Comparison of ENCODE assay signal across 17 mouse cellular contexts in the genomic region with DNA sequence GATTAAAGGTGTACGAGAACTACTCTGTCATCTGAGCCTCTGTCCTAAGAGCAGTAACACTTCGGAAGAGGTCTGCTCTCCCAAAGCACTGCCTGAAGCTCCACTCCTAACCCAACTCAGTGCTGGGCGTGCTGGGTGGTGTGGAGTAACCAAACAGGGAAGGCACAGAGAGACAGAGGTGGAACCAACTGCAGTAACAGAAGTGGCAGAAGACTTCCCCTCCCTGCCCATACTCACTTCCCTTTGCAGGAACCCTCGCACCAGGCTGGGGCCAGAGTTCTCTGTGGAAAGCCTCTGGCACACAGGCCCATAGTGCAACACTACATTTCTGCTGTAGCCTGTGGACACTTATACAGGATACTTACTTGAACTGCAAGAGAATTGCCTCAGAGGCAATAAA.
DNase-seq lines count a peak whose midpoint lies in the region; ATAC-seq lines count a peak whose summit lies in the region.
"Had no signal": no experiment of that assay in that cellular context is flagged by ENCODE, and none has a peak within 500 bp of the region (broad histone marks: within the 10 kb centered on the region; RNA-seq: fewer than 3 reads in every experiment).

No protein-coding gene starts in this region.

- ATAC-seq in megakaryocyte, adult 5-6 weeks (ENCODE audit: poor library complexity, severe bottlenecking): peak; percentile 97
- ATAC-seq: activated CD4-positive, CD25-positive, alpha-beta regulatory T cell, adult 4 months; forebrain, embryonic 14.5 days; hindbrain, embryonic 16.5 days had no signal

- DNase-seq in heart, adult 11 months: peak; percentile 85
- no peak for DNase-seq in heart, postnatal 10 days
- peak; percentile 17 to 19 for DNase-seq in right cerebral cortex, postnatal 10 days (ENCODE audit: low spot score in 2 of 2)
- DNase-seq in right cerebral cortex, adult 18-20 months: no peak
- no peak for DNase-seq in urinary bladder, postnatal 14 days (ENCODE audit: low spot score)
- DNase-seq in thymus, adult 18-20 months: no peak
- DNase-seq: adrenal gland, postnatal 10 days; adrenal gland, postnatal 36 days; cerebellum, adult 11-12 months; cerebellum, adult 9-10 months; cerebellum, postnatal 14 days; gastrocnemius, postnatal 25 days; heart, postnatal 36 days had no signal

- intact Hi-C loops in heart, postnatal 10 days (cut with DNase I): no loop called here

Comparison
In these comparisons a context has a peak if more than half of its experiments do, and no peak if none do; other contexts are left out.
1. DNase-seq: peak in heart, adult 11 months (single experiment) and right cerebral cortex, postnatal 10 days (2 of 2); none in heart, postnatal 10 days (0 of 2), right cerebral cortex, adult 18-20 months (single experiment), urinary bladder, postnatal 14 days (single experiment) and thymus, adult 18-20 months (0 of 2).